Mouse (Mus musculus): ENCODE measurements around the gene Tars2.
A peak's percentile ranks its signal among the peaks of the same experiment; 100 is the strongest.

Gene Tars2

DNA sequence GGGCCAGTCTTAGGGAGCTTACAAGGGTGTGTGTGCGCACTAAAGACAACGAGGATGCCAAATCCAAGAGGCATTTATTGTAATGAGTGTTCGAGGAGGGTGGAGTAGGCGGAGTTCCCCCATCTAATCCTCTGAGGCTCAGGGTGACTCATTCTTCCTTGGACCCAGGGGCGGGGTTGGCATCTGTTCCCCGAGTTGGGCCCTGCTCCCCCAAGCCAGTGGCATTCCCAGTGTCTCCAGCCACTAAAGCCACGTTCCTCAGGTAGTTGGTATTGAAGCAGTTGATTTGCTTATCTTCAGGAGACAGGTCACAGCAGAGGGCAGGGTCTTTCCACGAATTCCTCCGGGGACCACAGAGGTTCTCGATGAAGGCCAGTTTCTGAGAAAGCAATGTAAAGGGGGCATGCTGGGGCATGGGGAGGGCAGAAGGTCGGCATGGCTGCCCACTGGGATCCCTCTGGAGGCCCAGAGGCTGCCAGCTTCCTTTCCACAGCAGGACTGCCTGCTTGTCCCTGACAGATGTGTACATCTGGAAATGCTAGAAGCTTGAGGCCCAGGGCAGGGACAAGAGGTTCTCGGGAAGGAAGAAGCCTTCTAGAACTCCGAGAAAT lies 25.8 kb downstream of the Tars2 start:
- DNase-seq (ENCODE audit: low spot score in 2 of 2), result no peak

DNA sequence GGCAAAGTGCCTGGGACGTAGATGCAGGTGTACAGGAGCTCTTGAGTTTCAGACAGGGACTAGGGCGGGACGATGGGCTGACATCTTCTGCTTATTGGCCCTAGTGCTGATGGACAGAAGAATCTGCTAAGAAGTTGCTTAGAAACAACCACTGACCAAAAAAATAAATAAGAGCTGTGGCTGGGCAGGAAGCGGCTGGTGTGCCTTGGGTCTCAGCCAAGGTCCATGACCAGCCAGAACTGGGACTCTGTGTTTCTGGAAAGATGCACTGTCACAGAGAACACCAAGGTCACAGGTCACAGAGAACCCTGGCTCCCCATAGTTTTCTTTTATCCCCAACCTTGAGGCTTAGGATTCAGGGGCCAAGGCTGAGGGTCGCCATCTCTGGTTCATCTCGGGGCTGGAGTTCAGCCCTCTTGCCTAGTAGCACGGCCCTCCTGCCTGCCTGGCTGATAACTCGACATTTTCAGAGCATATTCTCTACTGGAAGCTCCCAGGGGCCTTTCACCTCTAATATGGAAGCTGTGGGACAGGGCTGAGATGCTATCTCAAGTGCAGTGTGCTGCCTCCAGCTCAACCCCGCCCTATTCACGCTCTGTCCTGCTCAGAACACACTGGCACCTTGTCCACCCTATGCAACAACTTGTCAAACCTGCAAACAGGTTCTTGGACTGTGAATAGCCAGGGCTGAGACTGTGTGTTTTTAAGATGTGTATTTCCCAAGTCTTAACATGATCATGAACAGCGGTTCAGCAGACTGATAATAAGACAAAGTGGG lies 27.1 kb downstream of the Tars2 start:
- DNase-seq (ENCODE audit: low spot score in 2 of 2), result no peak

DNA sequence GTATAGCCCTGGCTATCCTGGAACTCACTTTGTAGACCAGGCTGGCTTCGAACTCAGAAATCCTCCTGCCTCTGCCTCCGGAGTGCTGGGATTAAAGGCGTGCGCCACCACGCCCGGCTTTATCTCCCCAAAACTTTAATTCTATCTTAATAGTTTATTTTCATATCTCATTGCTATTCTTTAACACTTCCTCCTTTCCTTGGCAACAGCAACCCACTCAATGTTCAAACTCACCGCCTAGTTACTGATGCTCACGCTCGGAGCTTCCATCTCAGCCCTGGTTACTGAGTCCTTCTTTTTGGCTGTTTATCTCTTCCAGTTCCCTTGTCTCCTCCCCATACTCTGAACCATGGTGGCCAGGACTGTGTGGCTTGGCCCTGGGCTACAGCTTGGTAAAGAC lies 27.7 kb downstream of the Tars2 start:
- peak in 1 of 2 experiments; percentile 30 for DNase-seq (ENCODE audit: low spot score in 2 of 2)

DNA sequence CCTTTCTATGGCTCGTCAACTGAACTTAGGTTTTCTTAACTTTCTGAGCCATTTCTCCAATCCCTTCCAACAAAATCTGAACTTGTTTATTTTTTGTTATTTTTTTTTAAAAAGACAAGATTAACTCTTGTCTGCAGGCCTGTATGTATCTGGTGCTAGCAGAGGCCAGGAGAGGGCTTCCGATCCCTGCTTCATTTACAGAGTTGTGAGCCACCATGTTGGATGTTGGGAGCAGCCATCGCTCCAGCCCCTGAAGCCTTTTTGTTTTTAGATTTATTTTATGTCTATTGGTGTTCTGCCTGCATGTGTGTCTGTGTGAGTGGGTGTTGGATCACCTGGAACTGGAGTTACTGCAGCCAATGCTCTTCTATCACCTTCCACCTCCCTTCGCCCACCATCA lies 28.2 kb downstream of the Tars2 start:
- no peak for DNase-seq (ENCODE audit: low spot score in 2 of 2)

DNA sequence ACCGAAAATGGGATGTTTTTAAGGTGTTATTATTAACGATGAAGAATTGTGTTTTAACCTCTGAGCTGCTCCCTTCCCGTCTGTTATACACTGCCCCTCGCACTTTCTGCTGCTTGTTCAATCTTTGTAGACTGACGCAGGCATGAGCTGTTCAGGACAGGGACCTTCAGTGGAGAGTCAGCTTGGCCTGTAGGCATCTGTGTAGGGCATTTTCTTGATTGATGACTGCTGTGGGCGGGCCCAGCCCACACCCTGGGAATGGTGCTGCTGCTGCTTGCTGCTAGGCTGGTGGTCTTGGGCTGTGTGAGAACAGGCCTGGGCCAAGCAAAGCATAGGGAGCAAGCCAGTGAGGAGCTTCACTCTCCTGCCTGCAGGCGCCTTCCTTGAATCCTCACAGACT lies 29.6 kb downstream of the Tars2 start:
- no peak for DNase-seq (ENCODE audit: low spot score in 2 of 2)

DNA sequence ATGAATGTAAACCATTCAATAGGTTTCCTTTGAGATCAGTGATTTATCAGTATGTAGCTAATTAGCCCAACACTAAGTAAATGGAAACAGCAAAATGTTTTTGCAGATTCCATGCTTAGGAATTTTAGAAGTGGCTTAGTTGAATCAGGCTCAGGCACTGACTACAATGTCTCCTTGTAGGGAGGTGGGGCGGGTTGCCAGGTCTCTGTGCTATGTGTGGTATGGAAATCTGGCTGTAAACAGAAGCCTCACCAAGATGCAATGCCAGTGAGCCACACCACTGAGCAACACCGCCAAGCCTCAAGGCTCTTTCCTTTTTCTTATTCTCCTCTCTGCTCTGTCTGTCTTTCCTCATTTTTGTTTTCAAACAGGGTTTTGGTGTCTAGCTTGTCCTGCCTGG lies 31.1 kb downstream of the Tars2 start:
- no peak for DNase-seq (ENCODE audit: low spot score in 2 of 2)

DNA sequence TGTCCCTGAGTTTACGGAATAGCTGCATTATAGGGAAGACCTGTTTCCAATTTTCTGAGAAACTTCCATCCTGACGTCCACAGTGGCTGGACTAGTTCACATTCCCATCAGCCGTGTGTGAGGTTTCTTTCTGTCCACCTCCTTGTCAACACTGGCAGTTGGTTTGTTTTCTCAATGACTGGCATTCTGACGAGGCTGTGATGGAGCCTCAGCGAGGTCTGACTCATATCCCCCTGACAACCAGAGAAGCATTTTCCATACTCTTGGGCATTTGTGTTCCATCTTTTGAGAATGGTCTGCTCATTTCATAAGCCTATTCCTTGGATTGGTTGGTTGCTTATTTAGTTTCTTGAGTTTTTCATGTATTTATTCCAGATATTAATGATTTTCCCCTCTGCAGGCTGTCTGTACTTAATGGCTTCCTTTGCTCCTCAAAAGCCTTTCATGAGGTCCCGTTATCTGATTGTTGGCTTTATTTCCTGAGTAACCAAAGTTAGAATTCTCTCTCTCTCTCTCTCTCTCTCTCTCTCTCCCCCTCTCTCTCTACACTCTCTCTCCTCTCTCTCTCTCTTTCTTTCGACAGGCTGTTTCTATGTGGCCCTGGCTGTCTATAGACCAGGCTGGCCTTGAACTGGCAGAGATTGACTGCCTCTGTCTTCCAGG lies 33.2 kb downstream of the Tars2 start:
- no peak for DNase-seq (ENCODE audit: low spot score in 2 of 2)

DNA sequence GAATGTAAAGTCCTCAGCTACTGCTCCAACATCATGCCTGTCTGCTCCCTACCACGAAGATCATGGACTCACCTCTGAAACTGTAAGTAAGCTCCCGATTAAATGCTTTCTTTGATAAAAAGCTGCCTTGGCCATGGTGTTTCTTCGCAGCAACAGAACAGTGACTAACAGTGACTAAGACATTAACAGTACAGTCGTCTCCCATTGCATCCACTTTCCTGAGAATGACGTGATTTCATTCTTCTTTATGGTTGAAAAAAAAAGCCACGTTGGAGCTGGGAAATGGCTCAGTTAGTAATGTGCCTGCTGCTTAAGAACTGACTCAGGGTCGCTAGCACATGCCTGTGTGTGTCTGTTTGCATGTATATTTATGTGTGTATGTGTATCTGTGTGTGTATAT lies 34.1 kb downstream of the Tars2 start:
- DNase-seq (ENCODE audit: low spot score in 2 of 2), result no peak

DNA sequence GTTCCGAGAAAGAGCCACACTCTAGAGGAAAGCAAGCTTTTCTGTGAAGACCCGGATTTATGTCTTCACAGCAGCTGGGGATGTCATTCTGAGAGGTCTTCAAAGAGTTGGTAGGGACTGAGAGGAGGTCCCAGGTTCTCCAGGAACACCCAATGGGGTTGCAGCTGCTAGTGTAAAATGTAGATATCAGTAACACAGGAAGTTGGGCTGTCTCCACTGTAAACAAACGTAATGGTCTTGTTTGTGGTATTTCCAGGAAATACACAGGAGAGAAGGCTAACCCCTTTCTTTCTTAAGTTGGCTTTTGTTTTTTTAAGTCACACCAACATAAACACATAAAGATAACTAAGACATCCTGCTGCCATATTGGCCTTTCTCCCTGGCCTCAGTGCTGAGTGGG lies 37.6 kb downstream of the Tars2 start:
- no peak for DNase-seq (ENCODE audit: low spot score in 2 of 2)

DNA sequence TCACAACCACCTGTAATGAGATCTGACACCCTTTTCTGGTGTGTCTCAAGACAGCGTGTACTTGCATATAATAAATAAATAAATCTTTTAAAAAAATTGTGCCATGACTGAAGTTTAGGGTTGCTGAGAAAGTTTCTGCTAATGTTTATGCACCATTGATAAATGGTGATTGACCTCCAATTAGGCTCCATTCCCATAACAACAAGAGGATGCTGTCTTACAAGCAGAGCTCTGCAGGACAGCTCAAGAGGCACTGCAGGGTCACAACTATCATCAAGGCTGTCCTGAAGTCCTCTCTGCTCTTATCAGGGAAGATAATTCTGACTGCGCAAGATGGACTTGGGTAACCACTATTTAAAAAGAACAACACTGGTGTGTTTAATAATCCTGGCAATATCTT lies 41.9 kb downstream of the Tars2 start:
- DNase-seq (ENCODE audit: low spot score in 2 of 2), result no peak

DNA sequence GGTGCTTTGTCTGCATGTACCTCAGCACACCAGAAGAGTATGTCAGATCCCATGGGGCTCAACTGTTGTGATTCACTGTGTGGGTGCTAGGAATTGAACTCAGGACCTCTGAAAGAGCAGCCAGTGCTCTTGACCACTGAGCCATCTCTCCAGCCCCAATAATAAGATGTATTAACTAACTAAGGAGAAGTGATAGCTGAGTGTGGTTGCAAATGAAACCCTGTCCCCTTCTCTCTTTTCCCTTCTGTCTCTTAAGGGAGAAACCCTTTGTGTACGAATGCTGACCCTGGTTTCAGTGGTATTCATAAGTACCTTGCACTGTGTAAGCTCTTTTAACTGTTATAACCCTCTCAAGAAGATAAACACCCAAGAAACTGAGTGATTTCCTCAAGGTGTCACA lies 43.9 kb downstream of the Tars2 start:
- DNase-seq (ENCODE audit: low spot score in 2 of 2), result no peak

DNA sequence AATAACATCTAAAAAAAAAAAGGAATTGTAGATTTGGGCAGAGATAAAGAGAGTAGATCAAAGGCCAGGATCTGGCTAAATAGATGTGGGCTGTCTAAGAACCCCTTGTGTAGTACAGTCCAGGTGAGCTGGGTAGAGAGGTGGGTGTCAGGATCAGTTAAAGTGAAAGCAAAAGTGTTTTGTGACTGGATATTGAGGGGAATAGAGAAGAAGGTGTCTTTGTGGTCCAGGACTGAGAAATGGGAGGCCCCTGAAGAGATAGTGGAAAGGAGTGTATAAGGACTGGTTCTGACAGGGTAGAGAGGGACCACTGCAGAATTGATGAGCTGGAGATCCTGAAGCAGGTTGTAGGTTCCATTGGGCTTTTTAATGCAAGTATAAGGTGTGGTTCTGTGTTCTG lies 50.0 kb downstream of the Tars2 start:
- no peak for DNase-seq (ENCODE audit: low spot score in 2 of 2)

DNA sequence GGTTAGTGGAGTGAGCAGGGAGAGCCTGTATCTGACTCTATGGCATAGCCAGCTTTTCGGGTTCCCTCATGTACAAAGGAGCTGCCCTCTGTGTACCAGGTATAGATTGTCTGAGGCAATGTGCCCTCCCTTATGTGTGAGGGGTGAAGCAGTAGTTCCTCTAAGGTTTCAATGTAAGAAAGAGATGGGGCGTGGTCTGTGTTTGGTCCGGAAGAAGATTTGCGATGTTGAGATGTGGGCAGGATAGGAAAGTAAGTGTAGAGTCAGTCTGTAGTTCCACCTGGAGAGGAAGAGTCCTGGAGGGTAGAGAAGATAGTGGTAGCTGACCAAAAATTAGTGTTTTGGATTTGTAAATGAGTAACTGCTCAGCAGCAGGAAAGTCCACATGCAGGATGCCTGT lies 51.0 kb downstream of the Tars2 start:
- no peak for DNase-seq (ENCODE audit: low spot score in 2 of 2)

DNA sequence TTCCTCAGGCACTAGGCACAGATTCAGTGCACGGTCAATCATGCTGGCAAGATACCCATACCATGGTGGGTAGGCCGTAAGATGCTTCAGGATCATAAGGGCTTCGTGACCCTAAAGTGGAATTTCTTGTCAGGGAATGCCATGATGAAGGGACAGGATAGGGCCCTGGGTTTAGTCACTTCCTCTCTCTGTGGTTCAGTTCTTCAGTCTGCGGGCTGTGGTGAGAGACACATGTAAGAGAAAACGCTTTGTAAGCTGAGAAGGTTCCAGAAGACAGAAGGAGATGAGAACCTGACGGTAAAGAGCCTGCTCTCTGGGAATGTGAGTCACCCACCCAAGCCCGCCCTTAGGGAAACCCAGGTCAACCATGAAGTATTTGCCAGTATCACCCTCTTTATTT lies 52.5 kb downstream of the Tars2 start:
- no peak for DNase-seq (ENCODE audit: low spot score in 2 of 2)

DNA sequence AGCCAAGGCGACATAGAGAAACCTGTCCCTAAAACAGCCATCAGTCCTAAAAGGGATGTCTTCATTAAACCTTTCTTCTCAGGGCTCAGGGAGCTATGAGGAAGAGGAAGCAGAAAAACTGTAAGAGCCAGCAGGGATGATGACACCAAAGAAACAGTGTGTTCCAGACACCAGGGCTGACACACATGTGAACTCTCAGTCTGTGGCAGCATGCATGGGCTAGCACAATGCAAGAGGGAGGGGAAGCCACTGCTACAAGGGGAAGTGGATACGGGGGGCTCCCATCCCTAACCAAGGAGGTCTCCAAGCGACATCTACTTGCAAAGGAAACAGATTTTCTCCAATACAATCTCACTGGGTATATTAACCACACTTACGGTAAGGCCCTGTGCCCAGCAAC lies 53.7 kb downstream of the Tars2 start:
- DNase-seq (ENCODE audit: low spot score in 2 of 2), result no peak

DNA sequence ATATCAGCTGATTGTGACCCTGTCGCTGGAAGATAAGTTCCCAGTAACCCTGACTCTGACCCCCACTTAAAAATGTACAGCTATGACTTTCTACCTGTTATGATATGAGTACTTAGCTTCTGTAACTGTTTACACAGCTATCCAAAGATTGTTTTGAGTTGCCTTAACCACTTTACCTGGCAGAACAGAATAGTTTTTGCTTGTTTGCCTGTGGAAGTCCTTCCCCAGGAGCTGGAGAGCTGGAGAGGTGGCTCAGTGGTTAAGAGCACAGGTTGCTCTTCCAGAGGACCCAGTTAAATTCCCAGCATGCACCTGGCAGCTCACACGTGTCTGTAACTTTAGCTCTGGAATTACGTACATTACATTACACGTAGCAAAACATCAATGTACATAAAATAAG lies 55.4 kb downstream of the Tars2 start:
- DNase-seq (ENCODE audit: low spot score in 2 of 2), result no peak

DNA sequence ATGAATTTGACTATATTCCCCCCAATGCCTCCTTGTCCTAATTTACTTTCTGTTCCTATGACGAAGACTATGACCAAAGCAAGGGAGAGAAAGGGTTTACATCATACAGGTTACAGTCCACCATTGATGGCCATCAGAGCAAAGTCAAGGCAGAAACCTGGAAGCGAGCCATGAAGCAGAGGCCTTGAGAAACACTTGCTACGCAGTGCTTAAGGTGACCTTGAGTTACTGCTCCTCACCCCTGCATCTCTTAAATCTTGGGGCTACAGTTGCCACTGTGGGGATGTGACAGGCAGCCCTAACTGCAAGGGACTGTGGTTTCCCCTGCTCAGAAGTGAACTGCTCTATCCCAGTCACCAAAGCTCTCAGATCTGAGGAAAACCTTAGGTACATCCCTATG lies 56.7 kb downstream of the Tars2 start:
- no peak for DNase-seq (ENCODE audit: low spot score in 2 of 2)

DNA sequence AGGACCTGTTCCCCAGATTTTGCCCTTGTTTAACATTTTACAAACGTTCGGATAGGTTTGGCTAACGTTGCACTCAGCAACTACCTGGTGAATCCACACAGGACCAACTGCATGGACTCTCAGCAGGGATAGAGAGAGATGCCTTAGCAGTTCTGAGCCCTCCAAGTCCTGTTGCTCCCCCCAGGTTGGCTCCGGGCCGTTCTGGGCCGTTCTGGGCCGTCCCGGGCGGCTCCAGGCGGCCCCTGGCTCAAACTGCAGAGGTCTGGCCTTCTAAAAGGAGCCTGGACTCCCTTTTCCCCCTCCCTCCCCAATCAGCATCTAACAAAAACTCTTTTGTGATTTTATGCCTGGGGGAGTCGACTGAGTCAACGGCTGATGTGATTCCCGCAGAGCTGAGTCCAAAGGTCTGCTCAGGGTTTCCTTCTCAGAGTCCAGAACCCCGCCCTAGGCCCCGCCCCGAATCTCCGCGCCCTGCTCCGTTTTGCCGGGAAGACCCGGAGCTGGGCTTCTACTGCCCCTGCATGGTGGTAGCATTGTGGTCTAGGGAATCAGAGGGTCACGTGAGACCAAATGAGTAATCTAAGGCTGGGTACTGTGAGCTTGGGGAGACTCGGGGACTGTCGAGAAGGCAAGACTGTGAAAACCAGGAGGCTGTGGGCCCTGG lies 58.0 kb downstream of the Tars2 start:
- DNase-seq (ENCODE audit: low spot score in 2 of 2), result peak in 1 of 2 experiments; percentile 18

DNA sequence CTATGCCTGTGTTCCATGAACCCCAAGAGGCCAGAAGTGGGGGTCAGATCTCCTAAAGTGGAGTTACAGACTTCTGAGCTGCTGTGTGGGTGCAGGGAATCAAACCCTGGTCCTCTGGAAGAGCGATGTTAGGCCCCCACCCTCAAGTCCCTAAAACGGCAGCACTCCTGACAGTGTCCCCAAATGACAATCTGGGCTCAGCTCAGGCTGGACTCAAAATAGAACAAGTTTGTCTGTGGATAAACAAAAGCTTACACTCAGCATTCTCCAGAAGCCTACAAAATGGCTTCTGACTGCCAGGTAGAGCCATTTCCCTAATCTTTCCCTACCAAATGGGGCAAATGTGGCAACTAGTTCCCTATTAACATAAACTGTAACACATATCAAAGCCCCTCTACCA lies 58.9 kb downstream of the Tars2 start:
- DNase-seq (ENCODE audit: low spot score in 2 of 2), result no peak

DNA sequence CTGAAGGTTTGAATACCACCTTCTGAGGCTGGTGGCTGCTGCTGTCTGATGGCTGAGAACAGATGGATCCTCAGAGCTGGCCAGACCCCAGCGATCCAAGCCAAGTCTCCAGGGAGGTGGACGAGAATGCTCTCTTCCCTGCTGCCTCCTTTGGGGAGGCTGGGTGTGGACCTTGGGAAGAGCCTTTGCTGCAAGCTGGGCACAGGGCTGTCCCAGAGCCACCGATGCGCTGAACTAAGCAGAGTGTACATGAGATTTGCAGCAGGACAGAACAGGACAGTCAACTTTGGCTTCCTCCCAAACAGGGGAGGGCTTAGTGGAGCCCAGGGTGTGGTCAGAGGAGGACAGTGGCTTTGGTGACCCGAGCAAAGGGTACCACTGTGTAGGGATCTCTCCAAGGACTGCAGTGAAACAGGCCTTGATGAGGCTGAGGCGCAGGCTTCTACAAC lies 59.7 kb downstream of the Tars2 start:
- DNase-seq (ENCODE audit: low spot score in 2 of 2), result no peak

DNA sequence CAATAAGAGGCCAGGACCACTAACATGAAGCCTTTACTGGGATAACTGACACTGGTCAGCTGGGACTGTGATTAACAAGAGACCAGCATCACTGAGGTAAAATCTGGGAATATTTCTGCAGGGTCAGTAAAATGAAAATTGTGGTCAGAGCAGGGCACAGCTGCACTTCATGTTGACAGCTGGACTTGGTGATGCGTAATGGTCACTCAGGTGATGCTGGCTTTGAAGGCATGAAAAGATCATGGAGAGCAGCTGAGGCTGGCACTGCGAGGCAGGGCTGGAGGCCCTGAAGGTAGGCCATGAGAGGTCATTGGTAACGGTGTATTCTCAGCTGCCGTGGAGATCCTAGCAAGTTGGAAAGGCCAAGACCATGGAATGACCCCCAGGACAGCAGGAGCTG lies 61.7 kb downstream of the Tars2 start:
- no peak for DNase-seq (ENCODE audit: low spot score in 2 of 2)

DNA sequence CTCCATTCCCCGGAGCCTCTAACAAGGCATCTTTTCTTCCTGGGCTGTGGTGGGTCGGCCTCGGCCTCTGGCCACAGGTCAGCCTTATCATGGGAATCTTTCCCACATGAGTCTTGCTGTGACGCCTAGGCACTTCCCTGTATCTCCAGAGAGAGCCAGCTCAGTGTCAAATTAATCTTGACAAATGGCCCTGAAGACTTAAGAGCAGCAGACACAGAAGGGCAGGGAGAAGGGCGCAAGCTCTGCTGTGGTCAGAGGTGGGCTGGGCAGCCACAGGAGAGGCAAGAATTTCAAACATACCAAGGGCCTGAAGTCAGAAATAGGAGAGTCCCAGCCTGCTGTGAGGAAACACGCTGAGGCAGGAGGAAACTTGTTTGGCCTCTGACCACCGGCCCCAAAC lies 63.6 kb downstream of the Tars2 start:
- DNase-seq (ENCODE audit: low spot score in 2 of 2), result no peak

DNA sequence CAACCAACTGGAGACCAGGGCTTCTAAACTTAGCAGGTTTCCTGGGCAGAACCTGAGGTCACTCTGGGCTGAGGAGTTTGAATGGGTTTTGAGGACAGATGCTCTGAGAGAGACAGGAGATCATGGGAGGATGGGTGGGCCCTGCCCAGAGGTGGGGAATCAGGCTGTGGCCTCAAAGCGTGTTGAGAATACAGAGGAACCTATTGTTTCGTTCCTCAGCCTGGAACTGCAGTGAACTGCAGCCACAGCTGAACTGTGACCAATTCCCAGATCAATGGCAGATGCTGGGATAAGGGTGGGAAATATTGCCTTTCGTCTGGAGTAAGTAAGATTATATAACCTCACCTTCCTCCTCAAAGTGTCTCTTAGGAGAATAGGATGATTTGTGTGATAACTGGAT lies 64.2 kb downstream of the Tars2 start:
- DNase-seq (ENCODE audit: low spot score in 2 of 2), result no peak
